Mouse (Mus musculus) kidney, postnatal 14 days (tissue): ENCODE results near the gene Skap1.
"Not testable (repeated sequence)": the region's sequence is repeated elsewhere in the genome, so short reads cannot be mapped to it uniquely, and the experiment has no call there.

Source experiments
- DNase-seq: peaks from one replicate; pipeline ENCODE4 v3.0.0; 2022; ENCODE audit warnings: mixed read lengths

The Skap1 gene

GRCm38 (mm10) chr11:96703813-96704212 is 239.4 kb downstream of the Skap1 start:
- DNase-seq: no peak

GRCm38 (mm10) chr11:96711268-96711667 is 246.9 kb downstream of the Skap1 start:
- peak; percentile 32 for DNase-seq

- no peak for DNase-seq
These were observed 247.3 kb downstream of the Skap1 start for GRCm38 (mm10) chr11:96711670-96712069.

GRCm38 (mm10) chr11:96713210-96714005 is 249.0 kb downstream of the Skap1 start:
- peak; percentile 14 for DNase-seq

- DNase-seq: no peak
These were observed 249.6 kb downstream of the Skap1 start for GRCm38 (mm10) chr11:96714011-96714410.

GRCm38 (mm10) chr11:96715168-96715567 is 250.8 kb downstream of the Skap1 start:
- DNase-seq: not testable (repeated sequence)

GRCm38 (mm10) chr11:96718609-96719008 is 254.2 kb downstream of the Skap1 start:
- no peak for DNase-seq

- DNase-seq: no peak
These were observed 261.4 kb downstream of the Skap1 start for GRCm38 (mm10) chr11:96725833-96726232.

GRCm38 (mm10) chr11:96728577-96728976 is 264.2 kb downstream of the Skap1 start:
- DNase-seq: no peak

- no peak for DNase-seq
These were observed 265.1 kb downstream of the Skap1 start for GRCm38 (mm10) chr11:96729462-96729861.

GRCm38 (mm10) chr11:96730327-96730726 is 265.9 kb downstream of the Skap1 start:
- no peak for DNase-seq

GRCm38 (mm10) chr11:96732657-96733056 is 268.3 kb downstream of the Skap1 start:
- peak; percentile 32 for DNase-seq

- peak; percentile 73 for DNase-seq
These were observed 271.5 kb downstream of the Skap1 start for GRCm38 (mm10) chr11:96735908-96736307.

- no peak for DNase-seq
These were observed 272.0 kb downstream of the Skap1 start for GRCm38 (mm10) chr11:96736361-96736760.

- DNase-seq: no peak
These were observed 273.5 kb downstream of the Skap1 start for GRCm38 (mm10) chr11:96737673-96738471.

- no peak for DNase-seq
These were observed 276.4 kb downstream of the Skap1 start for GRCm38 (mm10) chr11:96740796-96741195.

- DNase-seq: no peak
These were observed 277.6 kb downstream of the Skap1 start for GRCm38 (mm10) chr11:96741995-96742394.

GRCm38 (mm10) chr11:96743000-96743399 is 278.6 kb downstream of the Skap1 start:
- DNase-seq: no peak

- no peak for DNase-seq
These were observed 279.5 kb downstream of the Skap1 start for GRCm38 (mm10) chr11:96743891-96744290.

GRCm38 (mm10) chr11:96746648-96747047 is 282.3 kb downstream of the Skap1 start:
- DNase-seq: no peak

- DNase-seq: no peak
These were observed 283.2 kb downstream of the Skap1 start for GRCm38 (mm10) chr11:96747555-96747954.

- DNase-seq: no peak
These were observed 290.9 kb downstream of the Skap1 start for GRCm38 (mm10) chr11:96755298-96755697.

GRCm38 (mm10) chr11:96757421-96757820 is 293.0 kb downstream of the Skap1 start:
- DNase-seq: no peak

- no peak for DNase-seq
These were observed 294.0 kb downstream of the Skap1 start for GRCm38 (mm10) chr11:96758402-96758801.
